Comparison of ENCODE assay signal across 19 mouse cellular contexts in genomic region chr9:117016605-117017319, GRCm38 (mm10).
DNase-seq lines count a peak whose midpoint lies in the region; ATAC-seq lines count a peak whose summit lies in the region.
"Had no signal": no experiment of that assay in that cellular context is flagged by ENCODE, and none has a peak within 500 bp of the region (broad histone marks: within the 10 kb centered on the region; RNA-seq: fewer than 3 reads in every experiment).

No protein-coding gene starts in this region.

- WGBS in heart, embryonic 10.5 days: 77% methylated on average over 9 of the region's 9 CpGs
- WGBS in macrophage (ENCODE audit: missing documents): 31% methylated on average over 9 of the region's 9 CpGs

- DNase-seq in heart, embryonic 10.5 days (ENCODE audit: low spot score): peak; percentile 33
- no peak for DNase-seq in heart, postnatal 14 days
- peak; percentile 63 for DNase-seq in 3134 (ENCODE audit: extremely low read depth, insufficient read length, low spot score)
- no peak for DNase-seq in gastrocnemius, adult 8-10 months (ENCODE audit: low spot score in 2 of 2)
- no peak for DNase-seq in spleen, postnatal 14 days (ENCODE audit: low spot score in 2 of 2)
- DNase-seq in cerebellum, adult 11-12 months: no peak
- DNase-seq: heart, adult 18-20 months; kidney, adult 2 months; kidney, postnatal 36 days; liver, embryonic 13.5 days; right cerebral cortex, postnatal 14 days; thymus, postnatal 25 days had no signal

- H3K9me3 ChIP-seq in heart, embryonic 10.5 days: no peaks in the 10 kb centered on the region
- H3K9me3 ChIP-seq: forebrain, embryonic 15.5 days; heart, embryonic 15.5 days; hindbrain, embryonic 12.5 days; limb, embryonic 12.5 days; liver, embryonic 13.5 days had no signal

- no peaks in the 10 kb centered on the region for H3K79me2 ChIP-seq in macrophage (ENCODE audit: inconsistent target)

- no peak overlapping the region for H3K27ac ChIP-seq in heart, embryonic 10.5 days
- peak overlapping the region; percentile 29; the same call in 1 of the 2 replicates for H3K27ac ChIP-seq in macrophage
- H3K27ac ChIP-seq: forebrain, embryonic 15.5 days; heart, embryonic 15.5 days; hindbrain, embryonic 12.5 days; limb, embryonic 12.5 days; liver, embryonic 13.5 days had no signal

- no peaks in the 10 kb centered on the region for H3K36me3 ChIP-seq in heart, embryonic 10.5 days
- no peaks in the 10 kb centered on the region for H3K36me3 ChIP-seq in macrophage (ENCODE audit: inconsistent target)
- H3K36me3 ChIP-seq: forebrain, embryonic 15.5 days; heart, embryonic 15.5 days; hindbrain, embryonic 12.5 days; limb, embryonic 12.5 days; liver, embryonic 13.5 days had no signal

- no peaks in the 10 kb centered on the region for H3K27me3 ChIP-seq in heart, embryonic 10.5 days (ENCODE audit: insufficient read depth, poor library complexity, severe bottlenecking)
- H3K27me3 ChIP-seq: forebrain, embryonic 15.5 days; heart, embryonic 15.5 days; hindbrain, embryonic 12.5 days; limb, embryonic 12.5 days; liver, embryonic 13.5 days had no signal

- intact Hi-C loops in heart, postnatal 14 days (cut with DNase I): no loop called here

- H3K4me3 ChIP-seq in heart, embryonic 10.5 days: no peak overlapping the region
- H3K4me3 ChIP-seq in macrophage (ENCODE audit: inconsistent target): no peak overlapping the region
- H3K4me3 ChIP-seq: forebrain, embryonic 15.5 days; heart, embryonic 15.5 days; hindbrain, embryonic 12.5 days; limb, embryonic 12.5 days; liver, embryonic 13.5 days had no signal

- peak; percentile 51 for ATAC-seq in common myeloid progenitor, adult 5-6 weeks (replicated peaks; ENCODE audit: low read depth, poor library complexity, severe bottlenecking)
- ATAC-seq: activated CD4-positive, CD25-positive, alpha-beta regulatory T cell, adult 4 months; forebrain, embryonic 15.5 days had no signal

- H3K4me1 ChIP-seq in heart, embryonic 10.5 days: peaks cover 19% of the 10 kb centered on the region
- H3K4me1 ChIP-seq: forebrain, embryonic 15.5 days had no signal

Comparison
In these comparisons a context has a peak if more than half of its experiments do, and no peak if none do; other contexts are left out.
1. DNase-seq: peak in heart, embryonic 10.5 days (single experiment) and 3134 (single experiment); none in heart, postnatal 14 days (0 of 2), gastrocnemius, adult 8-10 months (0 of 2), spleen, postnatal 14 days (0 of 2) and cerebellum, adult 11-12 months (single experiment).